22 mouse cellular contexts compared by ENCODE assay signal in the genomic region with DNA sequence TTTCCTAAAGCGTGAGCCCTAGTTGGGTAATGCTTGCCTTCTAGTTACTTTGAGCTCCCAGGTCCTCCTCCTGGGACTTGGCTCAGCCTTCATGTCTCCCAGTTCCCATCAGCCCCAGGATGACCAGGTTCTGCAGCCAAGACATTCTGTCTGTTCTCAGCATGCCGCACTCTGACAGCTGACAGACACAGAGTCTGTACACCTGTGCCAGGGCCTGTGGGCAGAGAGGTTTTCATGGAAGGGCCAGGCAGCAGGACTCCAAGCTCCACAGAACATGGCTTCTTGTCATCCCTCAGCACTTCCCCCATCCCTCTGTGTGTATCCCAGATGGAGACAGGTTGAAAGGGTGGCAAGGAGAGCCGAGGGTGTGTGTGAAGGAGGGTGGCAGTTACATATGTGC.
DNase-seq lines count a peak whose midpoint lies in the region; TF ChIP-seq lines count a peak whose summit lies in the region.
"Had no signal": no experiment of that assay in that cellular context is flagged by ENCODE, and none has a peak within 500 bp of the region (broad histone marks: within the 10 kb centered on the region; RNA-seq: fewer than 3 reads in every experiment).

No protein-coding gene starts in this region.

- peak; percentile 67 for DNase-seq in left cerebral cortex, postnatal 4 days
- no peak for DNase-seq in left cerebral cortex, adult 9 months (ENCODE audit: low spot score in 2 of 2)
- peak; percentile 85 to 93 for DNase-seq in cerebellum, adult 2 months
- DNase-seq in cerebellum, postnatal 14 days = peak; percentile 86 to 92
- no peak for DNase-seq in lung, adult 2 months
- no peak for DNase-seq in ovary, postnatal 14 days (ENCODE audit: low spot score)
- DNase-seq: adrenal gland, postnatal 25 days; B cell, adult 2 months; gastrocnemius, adult 2 months; heart, adult 2 months; kidney, adult 9 months; kidney, postnatal 10 days; layer of hippocampus, postnatal 36 days; liver, postnatal 0 days; thymus, postnatal 4 days had no signal

- H3K27me3 ChIP-seq in cerebellum, adult 2 months (ENCODE audit: control insufficient read depth, insufficient read depth, low read length) = no peaks in the 10 kb centered on the region
- H3K27me3 ChIP-seq: embryonic facial prominence, embryonic 12.5 days; heart, embryonic 12.5 days; limb, embryonic 13.5 days; liver, embryonic 12.5 days; megakaryocyte, embryonic 14.5 days; midbrain, embryonic 13.5 days; neural tube, embryonic 13.5 days had no signal

- intact Hi-C loops in left cerebral cortex, postnatal 4 days (cut with DNase I) = no loop called here

- TF ChIP-seq CTCF in cerebellum, adult 2 months (IDR thresholded peaks at IDR 0.05; ENCODE audit: borderline replicate concordance, insufficient read depth, low read depth, low read length) = no peak
- no peak for TF ChIP-seq CTCF in lung, adult 2 months (IDR thresholded peaks at IDR 0.05; ENCODE audit: insufficient read depth, low read length)

- H3K4me3 ChIP-seq in cerebellum, adult 2 months (replicated peaks; ENCODE audit: insufficient read depth, low read depth, low read length) = no peak overlapping the region
- no peak overlapping the region for H3K4me3 ChIP-seq in lung, adult 2 months (replicated peaks; ENCODE audit: extremely low read depth, low read depth, low read length)
- H3K4me3 ChIP-seq: embryonic facial prominence, embryonic 12.5 days; gastrocnemius, adult 2 months; heart, adult 2 months; heart, embryonic 12.5 days; limb, embryonic 13.5 days; liver, embryonic 12.5 days; megakaryocyte, embryonic 14.5 days; midbrain, embryonic 13.5 days; neural tube, embryonic 13.5 days had no signal

- TF ChIP-seq POLR2A in cerebellum, adult 2 months (IDR thresholded peaks at IDR 0.05; ENCODE audit: borderline replicate concordance, insufficient read depth, low read length) = no peak
- no peak for TF ChIP-seq POLR2A in lung, adult 2 months (IDR thresholded peaks at IDR 0.05; ENCODE audit: borderline replicate concordance, extremely low read depth, low read depth, low read length)

- no peak overlapping the region for H3K27ac ChIP-seq in cerebellum, adult 2 months (ENCODE audit: insufficient read depth, low read length)
- H3K27ac ChIP-seq: embryonic facial prominence, embryonic 12.5 days; gastrocnemius, adult 2 months; heart, adult 2 months; limb, embryonic 13.5 days; liver, embryonic 12.5 days; midbrain, embryonic 13.5 days had no signal

- WGBS in cerebellum, adult 2 months = 8% methylated on average over 3 of the region's 3 CpGs
- 71% methylated on average over 3 of the region's 3 CpGs for WGBS in lung, adult 2 months

- peaks cover 22% of the 10 kb centered on the region for H3K4me1 ChIP-seq in cerebellum, adult 2 months (ENCODE audit: control insufficient read depth, insufficient read depth, low read length)
- H3K4me1 ChIP-seq in lung, adult 2 months (ENCODE audit: control insufficient read depth, insufficient read depth, low read length) = no peaks in the 10 kb centered on the region
- H3K4me1 ChIP-seq: embryonic facial prominence, embryonic 12.5 days; heart, embryonic 12.5 days; limb, embryonic 13.5 days; liver, embryonic 12.5 days; megakaryocyte, embryonic 14.5 days had no signal

Comparison
In these comparisons a context has a peak if more than half of its experiments do, and no peak if none do; other contexts are left out.
1. DNase-seq: peak in left cerebral cortex, postnatal 4 days (single experiment), cerebellum, adult 2 months (2 of 2) and cerebellum, postnatal 14 days (2 of 2); none in left cerebral cortex, adult 9 months (0 of 2), lung, adult 2 months (single experiment) and ovary, postnatal 14 days (single experiment).